Mouse (Mus musculus) forebrain, embryonic 11.5 days (tissue): ENCODE measurements at regions not wholly inside any gene's neighbourhood (a gene's known extent, or its start where the extent isn't known, plus 50 kb on each side); places are given as distances from the start of the nearest gene placed in this dataset.

Experiments used
- ATAC-seq: fragments of 200-750 bp; cut with Nextera tagmentation; replicated peaks from 2 replicates; pipeline ENCODE4 v1.8.0; 2017; ENCODE audit warnings: moderate TSS enrichment; ENCODE audit not compliant: low FRiP score
- DNase-seq: peaks from one replicate; pipeline ENCODE4 v3.0.0-alpha.2; 2017; ENCODE audit warnings: low spot score
- H3K27ac ChIP-seq: fragments of 300-500 bp; sonication (generic); 2 replicates; pipeline ENCODE4 v1.5.1; 2014; ENCODE audit warnings: low read depth, low read length
- H3K27me3 ChIP-seq: fragments of 300-500 bp; sonication (generic); 2 replicates; pipeline ENCODE4 v1.6.1; 2014; ENCODE audit warnings: mild to moderate bottlenecking, low read length, mixed read lengths; ENCODE audit not compliant: control insufficient read depth, insufficient read depth
- H3K36me3 ChIP-seq: fragments of 300-500 bp; sonication (generic); 2 replicates; pipeline ENCODE4 v1.6.1; 2014; ENCODE audit warnings: mild to moderate bottlenecking, low read length, moderate library complexity, mixed read lengths; ENCODE audit not compliant: control insufficient read depth, insufficient read depth
- H3K4me1 ChIP-seq: fragments of 300-500 bp; sonication (generic); replicated peaks from 2 replicates; pipeline ENCODE4 v1.6.1; 2014; ENCODE audit warnings: low read length, mixed read lengths; ENCODE audit not compliant: control insufficient read depth, insufficient read depth
- H3K4me2 ChIP-seq: fragments of 300-500 bp; sonication (generic); 2 replicates; pipeline ENCODE4 v1.6.1; 2014; ENCODE audit warnings: low read depth, mild to moderate bottlenecking, low read length, moderate library complexity, mixed read lengths; ENCODE audit not compliant: severe bottlenecking
- H3K4me3 ChIP-seq: fragments of 300-500 bp; sonication (generic); 2 replicates; pipeline ENCODE4 v1.5.1; 2014; ENCODE audit warnings: low read depth, low read length
- H3K9ac ChIP-seq: fragments of 300-500 bp; sonication (generic); 2 replicates; pipeline ENCODE4 v1.6.1; 2014; ENCODE audit warnings: low read length
- H3K9me3 ChIP-seq: fragments of 300-500 bp; sonication (generic); 2 replicates; pipeline ENCODE4 v1.6.1; 2016; ENCODE audit warnings: low read length, mixed read lengths; ENCODE audit not compliant: control insufficient read depth
- WGBS: fragments of 180-500 bp; shearing (Covaris S2); extraction: QIAGEN DNeasy Blood & Tissue Kit; methylation state at CpG from one replicate; pipeline ENCODE4 v1.1.7; 2014; 5-methylcytosine and 5-hydroxymethylcytosine counted together

GRCm38 (mm10) chr10:99609420-99609819 is 150.0 kb downstream of the Csl start:
- Histone ChIP-seq H3K4me3 (no peak overlapping the region), H3K27me3 (no peaks in the 10 kb centered on the region), H3K4me1 (no peaks in the 10 kb centered on the region), H3K27ac (no peak overlapping the region), H3K9me3 (no peaks in the 10 kb centered on the region), H3K4me2 (no peak overlapping the region), H3K36me3 (no peaks in the 10 kb centered on the region), H3K9ac (no peak overlapping the region)
- ATAC-seq (no peak), DNase-seq (no peak)
- WGBS, result 92% methylated on average over 3 of the region's 3 CpGs

- ATAC-seq, result no peak
- no peak overlapping the region for H3K9ac ChIP-seq
- H3K4me2 ChIP-seq, result no peak overlapping the region
- H3K27me3 ChIP-seq, result no peaks in the 10 kb centered on the region
- H3K9me3 ChIP-seq, result no peaks in the 10 kb centered on the region
- H3K4me3 ChIP-seq, result no peak overlapping the region
- WGBS, result 93% methylated on average over 4 of the region's 4 CpGs
- no peak overlapping the region for H3K27ac ChIP-seq
- H3K36me3 ChIP-seq, result no peaks in the 10 kb centered on the region
- no peaks in the 10 kb centered on the region for H3K4me1 ChIP-seq
- no peak for DNase-seq
Measured at GRCm38 (mm10) chr10:99610890-99611289, 148.6 kb downstream of the Csl start.

- H3K27me3 ChIP-seq, result no peaks in the 10 kb centered on the region
- no peak for DNase-seq
- no peaks in the 10 kb centered on the region for H3K4me1 ChIP-seq
- no peak for ATAC-seq
- no peak overlapping the region for H3K4me3 ChIP-seq
- H3K9ac ChIP-seq, result no peak overlapping the region
- H3K27ac ChIP-seq, result no peak overlapping the region
- WGBS, result 77% methylated on average over 7 of the region's 7 CpGs
- no peak overlapping the region for H3K4me2 ChIP-seq
- H3K36me3 ChIP-seq, result no peaks in the 10 kb centered on the region
- no peaks in the 10 kb centered on the region for H3K9me3 ChIP-seq
Measured at GRCm38 (mm10) chr10:99614392-99615249, 144.8 kb downstream of the Csl start.

GRCm38 (mm10) chr10:99615371-99615770 is 144.1 kb downstream of the Csl start:
- H3K27ac ChIP-seq, result no peak overlapping the region
- no peak overlapping the region for H3K4me3 ChIP-seq
- no peak for DNase-seq
- no peaks in the 10 kb centered on the region for H3K4me1 ChIP-seq
- 87% methylated on average over 8 of the region's 8 CpGs for WGBS
- no peak overlapping the region for H3K4me2 ChIP-seq
- no peak for ATAC-seq
- no peaks in the 10 kb centered on the region for H3K27me3 ChIP-seq
- no peaks in the 10 kb centered on the region for H3K36me3 ChIP-seq
- H3K9ac ChIP-seq, result no peak overlapping the region
- no peaks in the 10 kb centered on the region for H3K9me3 ChIP-seq

GRCm38 (mm10) chr10:99615779-99616178 is 143.7 kb downstream of the Csl start:
- H3K9me3 ChIP-seq, result no peaks in the 10 kb centered on the region
- no peak overlapping the region for H3K4me3 ChIP-seq
- no peaks in the 10 kb centered on the region for H3K4me1 ChIP-seq
- no peaks in the 10 kb centered on the region for H3K36me3 ChIP-seq
- peak; percentile 69 for ATAC-seq
- no peak overlapping the region for H3K9ac ChIP-seq
- no peak overlapping the region for H3K27ac ChIP-seq
- no peak overlapping the region for H3K4me2 ChIP-seq
- H3K27me3 ChIP-seq, result no peaks in the 10 kb centered on the region
- peak; percentile 93 for DNase-seq
- 16% methylated on average over 6 of the region's 6 CpGs for WGBS

GRCm38 (mm10) chr10:99617623-99618022 is 141.8 kb downstream of the Csl start:
- H3K4me3 ChIP-seq, result no peak overlapping the region
- H3K27me3 ChIP-seq, result no peaks in the 10 kb centered on the region
- H3K27ac ChIP-seq, result no peak overlapping the region
- no peak overlapping the region for H3K4me2 ChIP-seq
- no peaks in the 10 kb centered on the region for H3K4me1 ChIP-seq
- no peaks in the 10 kb centered on the region for H3K9me3 ChIP-seq
- DNase-seq (no peak), ATAC-seq (no peak)
- WGBS, result 87% methylated on average over 3 of the region's 3 CpGs
- no peaks in the 10 kb centered on the region for H3K36me3 ChIP-seq
- H3K9ac ChIP-seq, result no peak overlapping the region

GRCm38 (mm10) chr10:99619421-99620151 is 139.9 kb downstream of the Csl start:
- no peak overlapping the region for H3K9ac ChIP-seq
- 46% methylated on average over 18 of the region's 18 CpGs for WGBS
- peak; percentile 82 for DNase-seq
- H3K36me3 ChIP-seq, result no peaks in the 10 kb centered on the region
- H3K9me3 ChIP-seq, result no peaks in the 10 kb centered on the region
- H3K27me3 ChIP-seq, result no peaks in the 10 kb centered on the region
- peak; percentile 77 for ATAC-seq
- H3K27ac ChIP-seq, result no peak overlapping the region
- H3K4me1 ChIP-seq, result no peaks in the 10 kb centered on the region
- 0 out of 2 replicates have a peak overlapping the region, but pooled peaks have one; percentile 11 for H3K4me2 ChIP-seq
- H3K4me3 ChIP-seq, result no peak overlapping the region

GRCm38 (mm10) chr10:99620489-99620888 is 139.0 kb downstream of the Csl start:
- H3K9ac ChIP-seq, result no peak overlapping the region
- no peaks in the 10 kb centered on the region for H3K9me3 ChIP-seq
- WGBS, result 92% methylated on average over 7 of the region's 7 CpGs
- no peak overlapping the region for H3K4me2 ChIP-seq
- no peak overlapping the region for H3K27ac ChIP-seq
- DNase-seq (no peak), ATAC-seq (no peak)
- no peaks in the 10 kb centered on the region for H3K36me3 ChIP-seq
- no peaks in the 10 kb centered on the region for H3K4me1 ChIP-seq
- no peak overlapping the region for H3K4me3 ChIP-seq
- no peaks in the 10 kb centered on the region for H3K27me3 ChIP-seq
